Mouse (Mus musculus): ENCODE data around the gene Mapk13. TPM values are rescaled to one million over a fixed set of nuclear protein-coding genes. Genes with fewer than 3 reads are reported as not detected.

The Mapk13 gene
- polyA plus RNA-seq, 1 experiment from 2014 or later: 57.2 TPM

DNA sequence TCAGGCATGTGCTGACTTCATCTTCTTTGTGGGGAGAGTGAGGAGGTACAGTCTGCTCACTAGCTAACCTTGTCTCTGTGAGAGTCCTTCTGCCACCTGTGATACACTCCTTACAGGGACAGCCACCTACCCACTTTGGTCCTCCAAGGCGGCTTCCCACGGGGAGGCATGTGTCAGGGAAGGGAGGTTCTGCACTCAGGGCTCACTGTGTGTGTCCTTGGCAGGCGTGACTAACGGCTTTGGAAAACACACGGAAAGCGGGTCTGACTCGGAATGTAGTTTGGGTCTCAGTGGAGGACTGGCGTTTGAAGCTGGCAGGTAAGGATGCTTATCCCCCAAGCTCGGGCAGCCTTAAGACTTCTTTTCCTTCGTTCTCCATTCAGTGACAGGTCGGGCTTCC, 54.7 kb downstream of the Mapk13 start:
- H3K4me1 ChIP-seq (ENCODE audit: insufficient read depth, low read length): no peaks in the 10 kb centered on the region
- H3K9me3 ChIP-seq (ENCODE audit: low read length): no peaks in the 10 kb centered on the region
- ATAC-seq (ENCODE audit: low FRiP score, low TSS enrichment): no peak
- no peaks in the 10 kb centered on the region for H3K27me3 ChIP-seq (ENCODE audit: insufficient read depth, low read length)
- no peak overlapping the region for H3K27ac ChIP-seq (ENCODE audit: low read length)
- WGBS: 75% methylated on average over 11 of the region's 11 CpGs
- peaks cover 88% of the 10 kb centered on the region for H3K36me3 ChIP-seq (ENCODE audit: insufficient read depth, low read length)
- no peak overlapping the region for H3K4me2 ChIP-seq (replicated peaks; ENCODE audit: low read depth, low read length)
- no peak overlapping the region for H3K4me3 ChIP-seq (ENCODE audit: low read length)
- no peak overlapping the region for H3K9ac ChIP-seq (replicated peaks; ENCODE audit: low read length)

DNA sequence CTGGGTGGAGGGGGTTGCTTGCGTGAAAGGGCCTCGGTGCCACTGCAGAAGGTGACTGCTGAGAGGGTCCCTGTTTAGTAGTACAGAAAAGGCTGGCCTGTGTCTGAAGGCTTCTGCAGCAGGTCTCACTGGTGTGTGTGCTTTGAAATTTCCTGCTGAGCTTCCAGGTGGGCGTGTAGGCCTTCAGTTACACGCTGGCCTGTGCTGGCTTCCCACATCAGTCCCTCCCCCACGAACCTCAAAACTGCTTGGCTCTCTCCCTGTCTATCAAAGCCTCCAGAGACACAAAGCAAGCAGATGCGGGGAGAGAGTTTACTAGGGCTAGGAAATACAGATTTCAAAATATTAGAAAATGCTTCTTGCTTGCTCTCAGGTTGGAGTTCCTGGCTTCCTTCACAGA, 55.8 kb downstream of the Mapk13 start:
- Histone ChIP-seq H3K9me3 (ENCODE audit: low read length) (no peaks in the 10 kb centered on the region), H3K27ac (ENCODE audit: low read length) (no peak overlapping the region), H3K36me3 (ENCODE audit: insufficient read depth, low read length) (peaks cover 82% of the 10 kb centered on the region), H3K9ac (replicated peaks; ENCODE audit: low read length) (no peak overlapping the region; the same call in 1 of the 2 replicates), H3K4me3 (ENCODE audit: low read length) (no peak overlapping the region), H3K4me1 (ENCODE audit: insufficient read depth, low read length) (no peaks in the 10 kb centered on the region), H3K4me2 (replicated peaks; ENCODE audit: low read depth, low read length) (no peak overlapping the region), H3K27me3 (ENCODE audit: insufficient read depth, low read length) (no peaks in the 10 kb centered on the region)
- no peak for ATAC-seq (ENCODE audit: low FRiP score, low TSS enrichment)
- WGBS: 70% methylated on average over 6 of the region's 6 CpGs

GRCm38 (mm10) chr17:28825359-28826041, 56.4 kb downstream of the Mapk13 start:
- no peak overlapping the region for H3K4me3 ChIP-seq (ENCODE audit: low read length)
- H3K4me2 ChIP-seq (replicated peaks; ENCODE audit: low read depth, low read length): no peak overlapping the region
- peaks cover 80% of the 10 kb centered on the region for H3K36me3 ChIP-seq (ENCODE audit: insufficient read depth, low read length)
- no peaks in the 10 kb centered on the region for H3K9me3 ChIP-seq (ENCODE audit: low read length)
- no peaks in the 10 kb centered on the region; the same call in 1 of the 2 replicates for H3K4me1 ChIP-seq (ENCODE audit: insufficient read depth, low read length)
- H3K9ac ChIP-seq (replicated peaks; ENCODE audit: low read length): no peak overlapping the region
- ATAC-seq (ENCODE audit: low FRiP score, low TSS enrichment): no peak
- no peak overlapping the region for H3K27ac ChIP-seq (ENCODE audit: low read length)
- whole genome bisulfite sequencing: 88% methylated on average over 6 of the region's 6 CpGs
- no peaks in the 10 kb centered on the region for H3K27me3 ChIP-seq (ENCODE audit: insufficient read depth, low read length)

DNA sequence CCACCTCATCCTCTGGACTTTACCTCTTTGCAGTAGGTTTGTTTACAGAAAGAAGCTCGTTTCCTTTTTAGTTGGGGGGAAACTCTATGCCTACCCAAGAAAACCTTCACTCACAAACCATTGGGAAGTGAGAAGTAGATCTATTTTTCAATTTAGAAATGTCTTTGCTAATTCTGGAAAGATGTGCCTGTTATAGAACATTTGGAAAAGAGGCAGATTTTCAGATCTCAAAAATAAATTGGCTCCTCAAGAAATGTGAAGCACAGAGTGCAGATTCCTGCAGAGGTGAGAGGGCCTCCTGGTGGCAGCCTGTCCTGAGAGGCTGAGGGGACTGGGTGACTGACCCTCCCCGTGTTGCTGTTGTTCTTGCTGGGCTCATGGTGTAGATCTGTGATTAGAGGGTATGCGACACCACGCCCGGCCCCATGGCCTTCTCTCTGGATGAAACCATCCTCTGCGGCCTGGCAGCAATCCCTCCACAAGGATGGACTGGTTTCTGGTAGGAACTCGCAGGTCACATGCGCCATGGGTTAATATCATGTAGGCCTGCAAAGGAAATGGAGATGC, 58.7 kb downstream of the Mapk13 start:
- Histone ChIP-seq H3K36me3 (ENCODE audit: insufficient read depth, low read length) (peaks cover 80% of the 10 kb centered on the region), H3K9me3 (ENCODE audit: low read length) (no peaks in the 10 kb centered on the region), H3K27me3 (ENCODE audit: insufficient read depth, low read length) (no peaks in the 10 kb centered on the region), H3K27ac (ENCODE audit: low read length) (no peak overlapping the region), H3K4me1 (ENCODE audit: insufficient read depth, low read length) (no peaks in the 10 kb centered on the region; the same call in 1 of the 2 replicates), H3K4me2 (replicated peaks; ENCODE audit: low read depth, low read length) (no peak overlapping the region), H3K4me3 (ENCODE audit: low read length) (no peak overlapping the region), H3K9ac (replicated peaks; ENCODE audit: low read length) (no peak overlapping the region)
- WGBS: 89% methylated on average over 8 of the region's 8 CpGs
- ATAC-seq (ENCODE audit: low FRiP score, low TSS enrichment): no peak

DNA sequence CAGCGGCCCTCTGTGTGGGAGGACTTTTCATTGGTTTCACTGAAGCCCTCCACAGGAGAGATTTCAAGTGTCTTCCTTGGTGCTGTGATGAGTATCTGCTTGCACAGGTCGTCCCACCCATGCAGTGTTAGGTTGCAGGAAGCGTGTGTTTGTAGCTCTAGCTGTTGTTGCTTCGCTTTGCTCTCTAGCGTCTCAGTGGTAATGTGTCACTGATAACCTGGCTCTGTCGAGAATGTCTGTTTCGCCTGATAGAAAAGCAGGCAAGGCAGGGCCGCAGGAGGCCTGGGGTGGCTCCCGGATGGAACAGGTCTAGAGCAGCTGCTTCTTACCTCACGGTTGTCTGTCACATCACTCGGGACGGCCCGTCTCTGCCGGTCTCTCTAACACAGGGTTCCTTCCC, 60.0 kb downstream of the Mapk13 start:
- H3K36me3 ChIP-seq (ENCODE audit: insufficient read depth, low read length): peaks cover 70% of the 10 kb centered on the region
- WGBS: 47% methylated on average over 14 of the region's 14 CpGs
- H3K4me1 ChIP-seq (ENCODE audit: insufficient read depth, low read length): no peaks in the 10 kb centered on the region; the same call in 1 of the 2 replicates
- no peak overlapping the region for H3K4me2 ChIP-seq (replicated peaks; ENCODE audit: low read depth, low read length)
- H3K4me3 ChIP-seq (ENCODE audit: low read length): no peak overlapping the region
- no peaks in the 10 kb centered on the region for H3K9me3 ChIP-seq (ENCODE audit: low read length)
- no peak overlapping the region for H3K27ac ChIP-seq (ENCODE audit: low read length)
- H3K27me3 ChIP-seq (ENCODE audit: insufficient read depth, low read length): no peaks in the 10 kb centered on the region
- ATAC-seq (ENCODE audit: low FRiP score, low TSS enrichment): no peak
- H3K9ac ChIP-seq (replicated peaks; ENCODE audit: low read length): no peak overlapping the region

Other genes with a start within 250 kb of the Mapk13 start
- not detected in 2 replicates for gene Armc12, start 238.5 kb upstream of the Mapk13 start, polyA plus RNA-seq (2015; fragmentation: Nextera tagmentation; extraction: Ambion mirVana)
- gene Clpsl2, start 219.9 kb upstream of the Mapk13 start, polyA plus RNA-seq (2015; fragmentation: Nextera tagmentation; extraction: Ambion mirVana): not detected in 2 replicates
- not detected in 2 replicates for gene Clps, start 208.5 kb upstream of the Mapk13 start, polyA plus RNA-seq (2015; fragmentation: Nextera tagmentation; extraction: Ambion mirVana)
- gene Lhfpl5, start 193.7 kb upstream of the Mapk13 start, polyA plus RNA-seq (2015; fragmentation: Nextera tagmentation; extraction: Ambion mirVana): 0.61 and 0.89 TPM in 2 replicates
- gene Srpk1, start 146.6 kb upstream of the Mapk13 start, polyA plus RNA-seq (2015; fragmentation: Nextera tagmentation; extraction: Ambion mirVana): 73.7 and 88.3 TPM in 2 replicates
- gene Slc26a8, start 79.1 kb upstream of the Mapk13 start, polyA plus RNA-seq (2015; fragmentation: Nextera tagmentation; extraction: Ambion mirVana): 0.46 and 0.53 TPM in 2 replicates
- gene Mapk14, start 78.0 kb upstream of the Mapk13 start, polyA plus RNA-seq (2015; fragmentation: Nextera tagmentation; extraction: Ambion mirVana): 42.6 and 44.3 TPM in 2 replicates
- gene AC170998.1, start 43.2 kb upstream of the Mapk13 start, polyA plus RNA-seq (2015; fragmentation: Nextera tagmentation; extraction: Ambion mirVana): 1.8 and 4.2 TPM in 2 replicates
- gene Brpf3, start 31.8 kb downstream of the Mapk13 start, polyA plus RNA-seq (2015; fragmentation: Nextera tagmentation; extraction: Ambion mirVana): 9.9 and 11.0 TPM in 2 replicates
- gene Pnpla1, start 89.1 kb downstream of the Mapk13 start, polyA plus RNA-seq (2015; fragmentation: Nextera tagmentation; extraction: Ambion mirVana): 0.08 TPM in 1 of 2 replicates, not detected in the other
- gene 4930539E08Rik, start 146.0 kb downstream of the Mapk13 start, polyA plus RNA-seq (2015; fragmentation: Nextera tagmentation; extraction: Ambion mirVana): 0.17 and 0.63 TPM in 2 replicates
- 0.21 and 0.28 TPM in 2 replicates for gene Pxt1, start 174.5 kb downstream of the Mapk13 start, polyA plus RNA-seq (2015; fragmentation: Nextera tagmentation; extraction: Ambion mirVana)
- gene Kctd20, start 182.7 kb downstream of the Mapk13 start, polyA plus RNA-seq (2015; fragmentation: Nextera tagmentation; extraction: Ambion mirVana): 89.5 and 92.1 TPM in 2 replicates
- gene Stk38, start 238.7 kb downstream of the Mapk13 start, polyA plus RNA-seq (2015; fragmentation: Nextera tagmentation; extraction: Ambion mirVana): 106 and 121 TPM in 2 replicates